Mouse (Mus musculus) lung, embryonic 15.5 days (tissue): ENCODE data around the gene Gm45623. TPM values are rescaled to one million over a fixed set of nuclear protein-coding genes. Genes with fewer than 3 reads are reported as not detected.

Source experiments
- ATAC-seq: fragments of 200-750 bp; cut with Nextera tagmentation; 2 replicates; pipeline ENCODE4 v1.8.0; 2017; ENCODE audit warnings: moderate number of reproducible peaks, borderline replicate concordance; ENCODE audit not compliant: low FRiP score, low TSS enrichment; ENCODE audit errors: extremely low read depth
- H3K27ac ChIP-seq: fragments of 300-500 bp; sonication (generic); 2 replicates; pipeline ENCODE4 v1.5.1; 2015; ENCODE audit warnings: moderate library complexity, mild to moderate bottlenecking, inconsistent platforms
- H3K27me3 ChIP-seq: fragments of 300-500 bp; sonication (generic); 2 replicates; pipeline ENCODE4 v1.6.1; 2015; ENCODE audit warnings: inconsistent platforms
- H3K36me3 ChIP-seq: fragments of 300-500 bp; sonication (generic); 2 replicates; pipeline ENCODE4 v1.6.1; 2015; ENCODE audit warnings: inconsistent platforms
- H3K4me1 ChIP-seq: fragments of 300-500 bp; sonication (generic); 2 replicates; pipeline ENCODE4 v1.6.1; 2015; ENCODE audit warnings: inconsistent platforms
- H3K4me2 ChIP-seq: fragments of 300-500 bp; sonication (generic); 2 replicates; pipeline ENCODE4 v1.6.1; 2015; ENCODE audit warnings: inconsistent platforms, mild to moderate bottlenecking, moderate library complexity
- H3K4me3 ChIP-seq: fragments of 300-500 bp; sonication (generic); 2 replicates; pipeline ENCODE4 v1.5.1; 2015; ENCODE audit warnings: mild to moderate bottlenecking, inconsistent platforms
- H3K9ac ChIP-seq: fragments of 300-500 bp; sonication (generic); 2 replicates; pipeline ENCODE4 v1.6.1; 2015; ENCODE audit warnings: inconsistent platforms
- H3K9me3 ChIP-seq: fragments of 300-500 bp; sonication (generic); 2 replicates; pipeline ENCODE4 v1.6.1; 2016; ENCODE audit warnings: inconsistent platforms
- WGBS: fragments of 180-500 bp; shearing (Covaris S2); methylation state at CpG from one replicate; pipeline ENCODE4 v1.1.7; 2015; 5-methylcytosine and 5-hydroxymethylcytosine counted together
- polyA plus RNA-seq: library from polyadenylated mRNA; unstranded; fragments of >200 nt; fragmentation: Nextera tagmentation; extraction: Ambion mirVana; gene quantifications from 2 replicates; pipeline ENCODE4 v1.2.1, GENCODE M21; 2015

Gm45623 gene
- polyA plus RNA-seq: 3.5 and 4.8 TPM in 2 replicates

DNA sequence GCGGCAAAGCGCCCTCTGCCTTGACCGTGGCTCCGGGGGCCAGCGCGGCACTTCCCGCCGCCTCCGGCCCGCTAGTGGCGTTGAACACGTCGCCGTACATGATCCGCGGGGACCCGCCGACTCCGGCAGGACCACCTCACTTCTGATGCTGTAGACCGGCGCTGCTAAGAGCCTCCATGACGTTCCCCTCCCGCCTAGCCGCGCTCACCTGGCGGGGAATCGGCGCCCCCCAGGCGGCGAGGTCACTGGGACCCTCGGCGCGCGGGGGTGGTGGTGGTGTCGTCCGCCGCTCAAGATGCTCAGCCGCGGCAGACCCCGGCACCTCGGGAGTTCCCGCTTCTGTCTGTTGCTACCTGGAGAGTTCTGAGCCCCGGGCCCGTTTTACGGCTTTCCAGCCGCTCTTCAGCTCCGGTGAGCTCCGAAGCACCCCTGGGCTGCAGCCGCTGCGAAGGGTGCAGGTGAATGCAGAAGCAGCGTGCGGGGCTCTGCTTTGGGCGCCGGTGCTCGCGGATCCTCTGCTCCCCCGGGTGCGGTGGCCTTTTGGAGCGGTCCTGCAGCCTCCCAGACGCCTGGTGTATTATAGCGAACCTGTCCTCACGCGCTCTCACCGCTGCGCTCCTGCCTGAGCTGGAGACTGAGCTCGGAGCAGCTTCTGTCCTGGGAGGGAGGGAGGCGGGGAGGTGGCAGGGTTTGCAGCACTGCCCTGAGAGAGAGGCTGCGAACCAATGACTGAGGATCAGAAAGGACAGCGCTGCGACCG is at the start of gene Gm45623:
Gene Gm45623 (minus strand): TSS at position 636 of the 760 bp plus-strand sequence.
- peaks cover 50% of the 10 kb centered on the region for H3K4me1 ChIP-seq
- no peak within 1 kb of the TSS for H3K27ac ChIP-seq
- peak within 1 kb of the TSS; percentile 53 for H3K9ac ChIP-seq
- no peaks in the 10 kb centered on the region for H3K9me3 ChIP-seq
- H3K36me3 ChIP-seq: no peaks in the 10 kb centered on the region
- H3K4me2 ChIP-seq: peak within 1 kb of the TSS; percentile 93
- no peak for ATAC-seq
- 1% methylated on average over 71 of the region's 71 CpGs for WGBS
- H3K4me3 ChIP-seq: peak within 1 kb of the TSS; percentile 47
- H3K27me3 ChIP-seq: peaks cover 37% of the 10 kb centered on the region

DNA sequence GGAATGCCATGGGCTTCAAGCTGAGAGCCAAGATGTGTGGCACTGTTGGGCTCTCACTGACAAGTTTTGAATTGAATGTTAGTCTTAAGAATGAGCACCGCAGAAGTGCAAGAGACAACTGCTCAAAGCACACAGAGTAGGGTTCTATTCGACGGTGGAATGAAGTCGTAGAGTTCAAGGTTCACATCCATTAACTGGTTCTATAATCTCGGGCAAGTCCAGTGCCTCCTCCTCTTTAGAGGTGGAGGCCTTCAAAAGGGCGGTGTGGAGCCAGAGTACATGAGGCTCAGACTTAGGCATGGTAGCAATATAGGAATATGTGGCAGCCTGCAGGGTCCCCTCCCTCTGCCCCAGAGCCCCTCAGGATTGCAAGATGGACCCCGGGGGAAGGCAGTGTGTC is 43.8 kb upstream of the Gm45623 start:
- ATAC-seq: no peak
- no peak overlapping the region for H3K9ac ChIP-seq
- no peak overlapping the region for H3K27ac ChIP-seq
- no peak overlapping the region for H3K4me3 ChIP-seq
- WGBS: 60% methylated on average over 7 of the region's 7 CpGs
- H3K4me2 ChIP-seq: no peak overlapping the region
- H3K27me3 ChIP-seq: no peaks in the 10 kb centered on the region
- H3K36me3 ChIP-seq: no peaks in the 10 kb centered on the region
- H3K4me1 ChIP-seq: no peaks in the 10 kb centered on the region
- H3K9me3 ChIP-seq: no peaks in the 10 kb centered on the region

DNA sequence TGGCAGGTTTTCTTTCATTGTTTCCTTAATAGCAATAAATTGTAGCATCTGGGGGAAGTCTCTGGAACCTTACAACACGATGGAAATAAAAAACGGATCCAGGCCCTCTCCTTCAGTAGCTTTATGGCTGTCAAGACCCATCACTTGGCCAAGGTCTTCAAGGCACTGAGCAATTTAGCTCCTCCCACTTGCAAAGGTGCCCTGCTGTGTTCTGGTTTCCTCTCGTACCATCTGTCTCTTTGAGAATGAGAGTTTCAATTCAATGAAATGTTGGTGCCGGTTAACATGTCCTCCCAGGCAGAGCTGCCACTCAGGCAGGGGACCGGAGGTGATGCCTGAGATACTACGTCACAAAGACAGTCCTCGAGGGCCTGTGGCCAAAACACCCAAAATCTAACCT is 41.9 kb upstream of the Gm45623 start:
- H3K4me3 ChIP-seq: no peak overlapping the region
- H3K4me1 ChIP-seq: no peaks in the 10 kb centered on the region
- H3K27ac ChIP-seq: no peak overlapping the region
- no peak for ATAC-seq
- H3K9ac ChIP-seq: no peak overlapping the region
- no peaks in the 10 kb centered on the region for H3K36me3 ChIP-seq
- 77% methylated on average over 7 of the region's 7 CpGs for WGBS
- H3K27me3 ChIP-seq: no peaks in the 10 kb centered on the region
- H3K9me3 ChIP-seq: no peaks in the 10 kb centered on the region
- no peak overlapping the region for H3K4me2 ChIP-seq

DNA sequence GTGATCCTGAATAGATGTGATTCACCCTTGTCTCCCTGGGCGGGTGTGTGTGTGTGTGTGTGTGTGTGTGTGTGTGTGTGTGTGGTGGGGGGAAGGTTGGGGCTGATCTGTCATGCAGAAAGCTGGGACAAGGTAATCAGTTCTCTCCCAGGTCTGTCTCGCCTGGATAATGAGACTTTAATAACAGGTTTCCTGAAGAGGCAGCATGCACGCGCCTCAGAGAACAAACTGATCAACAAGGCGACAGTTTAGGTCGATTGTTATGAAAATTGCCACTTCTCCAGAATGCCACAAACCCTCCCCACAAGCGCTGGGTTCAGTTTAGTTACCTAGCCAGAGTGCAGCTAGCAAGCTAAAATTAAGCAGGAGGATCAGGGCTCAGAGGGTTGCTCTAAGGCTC is 40.8 kb upstream of the Gm45623 start:
- Histone ChIP-seq H3K9ac (no peak overlapping the region), H3K36me3 (no peaks in the 10 kb centered on the region), H3K4me3 (no peak overlapping the region), H3K4me2 (no peak overlapping the region), H3K4me1 (no peaks in the 10 kb centered on the region), H3K27me3 (no peaks in the 10 kb centered on the region), H3K27ac (no peak overlapping the region), H3K9me3 (no peaks in the 10 kb centered on the region)
- no peak for ATAC-seq
- 66% methylated on average over 7 of the region's 7 CpGs for WGBS

DNA sequence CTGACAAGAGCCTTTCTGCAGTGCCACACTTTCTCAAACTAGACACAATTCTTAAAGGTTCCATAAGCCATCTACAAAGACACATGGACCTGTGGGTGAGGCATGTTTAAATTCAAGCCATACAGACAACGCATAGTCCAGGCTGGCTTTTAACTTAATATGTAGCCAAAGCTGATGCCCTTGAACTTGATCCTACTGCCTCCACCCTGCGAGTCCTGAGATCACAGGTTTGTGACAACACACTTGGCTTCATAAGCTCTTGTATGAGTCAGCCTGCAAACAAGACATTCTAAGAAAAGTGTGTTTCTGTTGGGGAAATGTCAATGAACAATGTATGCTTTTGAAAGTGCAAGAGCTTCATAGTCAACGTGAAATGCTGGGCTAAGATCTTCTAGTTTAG is 39.2 kb upstream of the Gm45623 start:
- no peaks in the 10 kb centered on the region for H3K4me1 ChIP-seq
- H3K9ac ChIP-seq: no peak overlapping the region
- H3K4me2 ChIP-seq: no peak overlapping the region
- WGBS: 65% methylated on average over 3 of the region's 3 CpGs
- H3K9me3 ChIP-seq: no peaks in the 10 kb centered on the region
- H3K27me3 ChIP-seq: no peaks in the 10 kb centered on the region
- ATAC-seq: no peak
- no peak overlapping the region for H3K4me3 ChIP-seq
- no peaks in the 10 kb centered on the region for H3K36me3 ChIP-seq
- H3K27ac ChIP-seq: no peak overlapping the region

DNA sequence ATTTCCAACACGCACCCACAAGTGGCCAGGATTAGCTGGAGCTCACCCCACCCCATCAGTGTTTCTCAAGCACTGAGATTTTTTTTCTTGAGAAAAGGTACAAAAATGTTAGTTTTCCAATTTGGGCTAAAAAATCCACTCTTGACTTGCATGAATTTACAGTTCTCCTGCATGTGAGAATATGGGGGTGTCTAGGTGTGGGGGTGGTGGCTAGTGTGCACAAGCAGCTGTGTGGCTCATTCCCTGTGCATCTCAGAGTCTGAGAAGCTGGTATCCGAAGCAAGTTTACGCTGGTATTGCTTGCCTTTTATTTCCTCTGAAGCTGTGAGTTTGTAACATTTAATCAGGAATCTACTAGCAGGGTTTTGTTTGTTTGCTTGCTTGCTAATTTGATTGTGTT is 37.1 kb upstream of the Gm45623 start:
- no peak for ATAC-seq
- no peak overlapping the region for H3K4me2 ChIP-seq
- H3K9ac ChIP-seq: no peak overlapping the region
- H3K4me3 ChIP-seq: no peak overlapping the region
- H3K4me1 ChIP-seq: no peaks in the 10 kb centered on the region
- WGBS: 86% methylated on average over 3 of the region's 3 CpGs
- H3K27ac ChIP-seq: no peak overlapping the region
- no peaks in the 10 kb centered on the region for H3K27me3 ChIP-seq
- H3K36me3 ChIP-seq: no peaks in the 10 kb centered on the region
- H3K9me3 ChIP-seq: no peaks in the 10 kb centered on the region

DNA sequence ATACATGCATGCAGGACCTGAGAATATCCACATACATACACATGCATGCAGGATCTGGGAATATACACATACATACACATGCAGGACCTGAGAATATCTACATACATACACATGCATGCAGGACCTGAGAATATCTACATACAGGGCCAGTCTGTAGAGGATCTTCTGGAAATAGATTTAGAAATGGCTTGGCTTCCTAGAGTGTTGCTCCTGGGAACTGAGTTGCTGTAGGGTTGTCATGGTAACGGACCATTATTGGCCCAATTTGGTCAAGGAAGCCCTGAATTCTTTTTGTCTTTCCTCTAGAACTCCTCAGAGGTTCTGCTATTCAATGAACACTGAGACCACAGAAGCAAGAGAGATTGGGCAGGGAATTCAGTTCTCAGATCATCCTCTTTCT is 29.0 kb upstream of the Gm45623 start:
- Histone ChIP-seq H3K27me3 (no peaks in the 10 kb centered on the region), H3K9me3 (no peaks in the 10 kb centered on the region), H3K9ac (no peak overlapping the region), H3K27ac (no peak overlapping the region), H3K36me3 (no peaks in the 10 kb centered on the region), H3K4me2 (no peak overlapping the region), H3K4me1 (no peaks in the 10 kb centered on the region), H3K4me3 (no peak overlapping the region)
- ATAC-seq: no peak
- WGBS: 71% methylated on average over 1 of the region's 1 CpGs

DNA sequence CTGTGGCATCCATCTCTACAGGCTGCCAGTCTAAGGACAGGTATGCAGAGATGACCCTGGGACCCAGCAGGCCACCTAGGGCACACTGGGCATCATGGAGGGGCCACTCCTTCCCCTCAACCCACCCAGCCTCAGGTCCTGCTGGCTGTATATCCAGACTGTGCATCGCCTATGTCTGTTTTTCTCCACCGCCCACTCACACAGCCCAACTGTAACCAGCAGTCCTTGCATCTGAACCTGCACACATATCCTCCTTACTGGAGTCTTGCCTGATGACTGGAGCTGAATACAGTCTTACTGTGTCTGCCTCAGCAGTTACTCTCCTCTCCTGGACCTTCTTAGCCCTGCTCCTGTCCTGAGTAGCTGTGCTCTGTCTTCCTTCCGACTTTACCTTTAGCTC is 28.1 kb upstream of the Gm45623 start:
- H3K9me3 ChIP-seq: no peaks in the 10 kb centered on the region
- no peaks in the 10 kb centered on the region for H3K4me1 ChIP-seq
- no peak overlapping the region for H3K27ac ChIP-seq
- no peak overlapping the region for H3K4me3 ChIP-seq
- no peak for ATAC-seq
- WGBS: 73% methylated on average over 3 of the region's 3 CpGs
- no peak overlapping the region for H3K9ac ChIP-seq
- H3K4me2 ChIP-seq: no peak overlapping the region
- no peaks in the 10 kb centered on the region for H3K27me3 ChIP-seq
- no peaks in the 10 kb centered on the region for H3K36me3 ChIP-seq

DNA sequence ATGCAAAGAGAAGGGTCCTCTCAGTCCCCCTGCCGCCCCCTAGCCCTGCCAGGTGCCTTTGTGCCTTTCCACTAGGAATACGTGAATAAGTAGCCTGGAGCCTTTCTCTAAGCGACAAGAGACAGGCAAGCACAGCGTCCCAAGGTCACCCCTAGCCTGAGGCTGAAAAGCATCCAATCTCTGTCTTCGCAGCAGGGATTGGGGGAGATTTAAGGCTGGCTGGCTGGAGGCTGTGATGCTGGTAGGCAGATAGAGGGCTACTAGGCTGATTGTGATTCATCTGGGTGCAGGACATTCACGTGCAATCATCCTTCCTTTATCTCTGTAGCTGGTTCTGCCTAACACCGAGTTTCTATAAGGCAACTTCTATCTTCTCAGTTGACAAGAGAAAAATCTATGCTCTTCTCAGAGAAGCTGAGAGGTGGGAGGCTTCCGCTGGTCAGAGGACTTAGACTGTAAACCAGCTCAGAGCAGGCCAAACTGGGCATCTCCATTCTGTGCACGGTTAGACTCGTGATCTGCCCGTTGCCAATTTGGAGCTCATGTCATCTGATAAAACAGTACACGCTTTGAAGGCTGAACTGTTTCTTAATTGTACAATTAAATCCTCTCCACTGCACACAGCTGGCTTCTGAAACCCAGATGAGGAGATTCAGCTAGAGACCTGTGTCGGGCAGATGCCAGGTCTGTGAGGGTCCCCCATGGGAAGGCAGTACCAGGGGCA is 27.3 kb upstream of the Gm45623 start:
- H3K4me2 ChIP-seq: no peak overlapping the region
- H3K9me3 ChIP-seq: no peaks in the 10 kb centered on the region
- no peak overlapping the region for H3K4me3 ChIP-seq
- no peaks in the 10 kb centered on the region for H3K4me1 ChIP-seq
- no peak for ATAC-seq
- no peaks in the 10 kb centered on the region for H3K36me3 ChIP-seq
- no peaks in the 10 kb centered on the region for H3K27me3 ChIP-seq
- WGBS: 66% methylated on average over 13 of the region's 13 CpGs
- no peak overlapping the region for H3K27ac ChIP-seq
- no peak overlapping the region for H3K9ac ChIP-seq

DNA sequence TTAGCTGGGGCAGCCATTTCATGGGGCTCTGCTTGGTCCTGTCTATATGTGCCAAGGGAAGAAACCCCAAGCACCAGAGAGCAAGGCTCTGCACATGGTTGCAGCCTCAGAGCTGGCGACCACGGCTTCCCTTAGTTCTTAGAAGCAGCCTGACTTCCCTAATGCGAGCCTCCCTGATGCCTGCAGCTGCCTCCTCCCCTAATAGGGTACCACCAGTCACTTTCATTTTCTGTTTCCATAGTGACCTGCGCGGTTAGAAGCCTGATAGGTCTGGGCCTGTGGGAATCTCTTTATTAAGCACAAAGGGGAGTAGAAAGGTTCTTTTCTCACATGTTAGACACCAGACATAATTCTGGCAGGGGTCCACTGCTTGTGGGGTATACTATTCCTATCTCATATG is 20.7 kb upstream of the Gm45623 start:
- Histone ChIP-seq H3K27me3 (no peaks in the 10 kb centered on the region), H3K36me3 (no peaks in the 10 kb centered on the region), H3K4me1 (peaks cover 5% of the 10 kb centered on the region), H3K9ac (no peak overlapping the region), H3K9me3 (no peaks in the 10 kb centered on the region), H3K4me3 (no peak overlapping the region), H3K4me2 (no peak overlapping the region), H3K27ac (no peak overlapping the region)
- no peak for ATAC-seq
- 52% methylated on average over 5 of the region's 5 CpGs for WGBS

DNA sequence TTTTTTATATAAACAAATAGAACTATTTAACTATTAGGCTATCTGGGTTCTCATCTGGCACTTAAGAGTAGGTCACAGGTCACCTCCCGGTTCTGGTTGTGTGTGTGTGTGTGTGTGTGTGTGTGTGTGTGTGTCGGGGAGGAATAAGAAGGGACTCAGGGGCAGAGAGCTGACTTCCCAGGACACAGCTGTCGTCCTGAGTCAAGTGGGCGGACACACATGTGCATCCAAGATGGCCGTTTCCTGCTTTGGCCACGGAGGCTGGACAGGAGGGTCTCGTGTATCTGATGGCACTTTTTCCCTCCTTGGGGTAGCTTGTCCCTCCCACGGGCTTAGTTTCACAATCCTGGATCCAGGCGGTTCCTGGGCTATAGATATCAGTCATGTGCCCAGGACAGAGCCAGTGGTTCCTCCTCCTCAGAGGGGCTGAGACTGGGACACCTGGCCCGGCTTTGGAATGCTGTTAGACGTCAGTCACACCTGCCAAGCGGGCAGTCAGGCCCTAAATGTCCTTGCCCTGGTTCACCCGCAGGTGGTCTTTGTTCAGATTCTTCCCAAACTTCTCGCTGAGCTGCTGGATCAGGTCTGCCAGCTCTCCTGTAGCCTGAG is 19.7 kb upstream of the Gm45623 start:
- Histone ChIP-seq H3K4me1 (peaks cover 5% of the 10 kb centered on the region), H3K27ac (no peak overlapping the region), H3K4me2 (no peak overlapping the region), H3K36me3 (no peaks in the 10 kb centered on the region), H3K27me3 (no peaks in the 10 kb centered on the region), H3K4me3 (no peak overlapping the region), H3K9me3 (no peaks in the 10 kb centered on the region), H3K9ac (no peak overlapping the region)
- ATAC-seq: no peak
- 25% methylated on average over 14 of the region's 14 CpGs for WGBS

DNA sequence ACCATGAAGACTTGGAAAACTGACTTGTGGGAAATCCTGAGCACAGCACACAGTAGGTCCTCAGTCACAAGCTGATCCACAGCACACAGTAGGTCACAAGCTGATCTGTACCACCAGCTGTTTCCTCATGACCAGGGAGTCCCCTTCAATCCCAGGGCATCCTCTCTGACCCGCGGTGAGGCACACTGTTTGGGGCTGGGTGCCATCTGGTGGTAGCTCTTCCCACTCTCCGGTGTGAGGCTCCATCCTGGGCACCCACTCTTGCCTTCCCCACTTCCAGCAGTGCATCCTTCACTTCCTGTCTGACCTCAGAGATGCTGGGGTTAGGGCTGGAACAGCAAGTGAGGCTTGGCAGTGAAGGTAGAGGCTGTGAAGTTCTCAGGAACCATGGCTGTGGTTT is 19.0 kb upstream of the Gm45623 start:
- no peaks in the 10 kb centered on the region for H3K27me3 ChIP-seq
- H3K9me3 ChIP-seq: no peaks in the 10 kb centered on the region
- ATAC-seq: no peak

More for the DNA sequence above, 19.0 kb upstream of the Gm45623 start:
- H3K36me3 ChIP-seq: no peaks in the 10 kb centered on the region
- H3K4me3 ChIP-seq: no peak overlapping the region
- H3K4me1 ChIP-seq: peaks cover 5% of the 10 kb centered on the region
- 45% methylated on average over 3 of the region's 3 CpGs for WGBS
- no peak overlapping the region for H3K9ac ChIP-seq
- H3K27ac ChIP-seq: no peak overlapping the region
- no peak overlapping the region for H3K4me2 ChIP-seq
